Mouse (Mus musculus): ENCODE data around the gene Pitpnc1.

DNA sequence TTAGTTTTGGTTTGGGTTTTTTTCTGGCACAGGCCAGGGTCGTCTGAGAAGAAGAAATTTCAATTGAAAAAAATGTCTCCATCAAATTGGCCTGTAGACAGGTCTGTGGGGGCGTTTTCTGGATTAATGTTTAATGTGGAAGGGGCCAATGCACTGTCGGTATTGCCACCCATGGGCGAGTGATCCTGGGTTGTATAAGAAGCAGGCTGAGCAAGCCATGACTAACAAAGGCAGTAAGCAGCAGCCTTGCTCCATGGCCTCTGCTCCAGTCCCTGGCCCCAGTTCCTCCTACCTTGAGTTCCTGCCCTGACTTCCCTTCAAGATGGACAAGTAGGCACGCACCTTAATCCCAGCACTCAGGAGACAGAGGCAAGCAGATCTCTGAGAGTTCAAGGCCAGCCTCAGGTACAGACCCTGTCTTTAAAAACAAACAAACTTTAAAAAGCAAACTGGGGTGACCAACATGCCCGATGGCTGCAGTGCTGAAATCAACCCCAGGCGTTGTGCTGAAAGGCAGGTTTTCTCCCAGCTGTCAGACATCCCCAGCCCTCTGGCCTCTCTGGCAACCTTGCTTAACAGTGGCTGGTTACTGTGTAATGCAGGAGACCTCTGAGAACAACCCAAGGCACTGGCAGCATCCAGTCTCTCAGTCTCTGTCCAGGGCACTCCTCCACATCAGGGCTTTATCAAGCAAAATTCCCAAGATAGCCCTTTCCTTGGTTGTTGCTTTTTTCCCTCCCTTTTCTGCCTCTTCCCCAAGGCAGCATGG, 39.1 kb downstream of the Pitpnc1 start:
- TF ChIP-seq E2F4 (IDR thresholded peaks at IDR 0.05; ENCODE audit: insufficient replicate concordance, low read depth, low read length) (no peak), CHD1 (IDR thresholded peaks at IDR 0.05; ENCODE audit: low read depth, low read length) (no peak), CTCF (conservative IDR thresholded peaks at IDR 0.05 in 1 of 2, IDR thresholded peaks at IDR 0.05 in 1 of 2; ENCODE audit: low read depth in 2 of 2, low read length in 2 of 2) (no peak), RCOR1 (conservative IDR thresholded peaks at IDR 0.05; ENCODE audit: low read depth, low read length) (no peak)
